Mouse (Mus musculus) layer of hippocampus, postnatal 14 days (tissue): Measurements from ENCODE around the gene Col5a1. TPM values are rescaled to one million over a fixed set of nuclear protein-coding genes. Genes with fewer than 3 reads are reported as not detected.

Experiments used
- DNase-seq, 2 experiments: peaks; one replicate each; pipeline ENCODE4 v3.0.0; 2021 to 2022; ENCODE audit warnings: low spot score in 2 of 2, mixed read lengths in 1 of 2
- total RNA-seq, 2 experiments: library from RNA; stranded (reverse); gene quantifications; 2 replicates each; pipeline ENCODE4 v1.2.3; 2021

Gene Col5a1
- total RNA-seq, 2 experiments from 2014 or later: 5.9 to 6.1 TPM

DNA sequence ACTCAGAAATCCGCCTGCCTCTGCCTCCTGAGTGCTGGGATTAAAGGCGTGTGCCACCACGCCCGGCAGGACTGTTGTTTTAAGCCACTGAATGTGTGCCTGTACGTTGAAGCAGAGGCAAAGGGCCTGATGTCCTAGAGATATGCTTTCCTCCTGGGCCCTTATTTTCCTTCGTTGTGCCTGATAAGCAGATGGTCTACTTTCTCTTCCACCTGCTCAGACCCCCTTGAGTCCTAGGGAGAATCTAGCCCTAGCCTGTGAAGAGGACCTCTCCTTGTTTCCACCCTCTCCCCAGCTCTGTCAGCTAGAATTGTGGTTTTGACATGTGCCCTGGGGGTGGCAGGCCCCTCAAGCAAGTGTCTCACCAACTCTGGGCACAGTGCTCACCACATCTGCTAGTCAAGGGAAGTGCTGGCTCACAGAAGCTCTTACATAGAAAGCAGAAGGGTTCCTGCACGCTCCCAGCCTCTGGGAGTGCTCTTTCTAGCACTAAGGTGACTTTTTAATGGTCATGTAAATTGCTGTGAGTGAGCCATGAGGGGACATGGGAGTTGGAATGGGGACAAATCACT is 189.5 kb downstream of the Col5a1 start:
- no peak for DNase-seq

DNA sequence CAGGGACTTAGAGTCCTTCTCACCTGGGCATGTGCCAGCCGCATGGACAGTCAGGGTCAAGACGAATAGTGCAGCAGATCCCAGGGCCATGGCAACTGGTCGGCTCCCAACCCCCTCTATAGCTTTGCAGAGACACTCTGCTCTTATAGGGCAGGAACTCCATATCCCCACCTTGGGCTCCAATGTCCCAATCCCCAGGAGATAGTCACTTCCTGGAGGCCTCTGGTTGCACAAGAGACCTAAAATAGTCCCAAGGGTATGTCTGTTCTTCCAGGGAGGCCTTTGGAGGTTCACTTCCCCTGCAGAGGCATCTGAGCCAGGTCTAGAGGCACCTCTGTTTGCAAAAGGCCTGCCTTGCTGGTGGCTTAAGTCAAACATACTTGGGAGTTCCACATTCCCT is 198.5 kb downstream of the Col5a1 start, which contains the start of gene Fcnb:
TSS of gene Fcnb (minus strand) at position 118 of the 400 bp plus-strand sequence.
- DNase-seq: no peak

DNA sequence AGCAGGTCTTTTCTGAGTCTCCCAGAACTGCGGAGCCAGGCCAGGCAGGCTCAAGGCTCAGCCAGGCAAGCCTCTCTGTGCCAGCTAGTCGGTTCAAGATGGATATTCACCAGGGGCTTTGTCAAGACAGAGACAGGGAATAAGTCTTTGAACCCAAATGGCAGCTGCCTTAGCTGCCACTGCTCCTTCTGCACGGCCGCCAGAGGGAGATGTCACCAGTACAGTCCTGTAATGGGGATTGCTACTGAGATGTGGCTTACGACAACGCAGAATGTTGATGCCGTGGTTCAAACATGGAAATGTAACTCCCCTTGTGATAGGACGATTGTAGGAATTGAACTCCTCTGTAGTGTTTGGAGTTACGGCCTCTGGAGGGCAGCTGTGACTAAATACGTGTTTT is 199.9 kb downstream of the Col5a1 start:
- no peak for DNase-seq

DNA sequence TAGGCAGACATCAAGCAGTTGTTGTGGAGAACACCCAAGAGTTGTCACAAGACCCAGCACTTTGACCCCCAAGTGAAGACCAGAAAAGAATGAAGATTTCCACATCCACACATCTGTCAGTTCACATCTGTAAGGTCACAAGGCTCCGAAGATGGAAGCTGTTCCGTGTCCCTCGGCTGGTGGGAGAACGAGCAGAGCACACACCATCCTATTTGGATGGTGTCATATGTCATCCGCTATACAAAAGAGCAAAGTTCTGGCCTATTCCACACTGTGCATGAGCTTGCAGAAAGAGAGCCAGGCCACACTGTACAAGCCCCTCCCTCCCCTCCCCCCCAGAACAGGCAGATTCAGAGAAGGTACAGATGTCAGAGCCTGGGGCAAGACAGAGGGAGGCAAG is 202.9 kb downstream of the Col5a1 start:
- DNase-seq: no peak

Other genes with a start within 250 kb of the Col5a1 start
- 10 to 100 TPM; 19.4 to 21.0 TPM for gene Rxra, start 210.0 kb upstream of the Col5a1 start, total RNA-seq
- gene Fcnb, start 198.5 kb downstream of the Col5a1 start, total RNA-seq: not detected